Mouse (Mus musculus): Measurements from ENCODE around the gene Ncs1. TPM values are rescaled to one million over a fixed set of nuclear protein-coding genes. Genes with fewer than 3 reads are reported as not detected.

Ncs1 gene
- total and polyA plus RNA-seq, 3 experiments, result 5.9 to 14.1 (median 11.8) TPM

DNA sequence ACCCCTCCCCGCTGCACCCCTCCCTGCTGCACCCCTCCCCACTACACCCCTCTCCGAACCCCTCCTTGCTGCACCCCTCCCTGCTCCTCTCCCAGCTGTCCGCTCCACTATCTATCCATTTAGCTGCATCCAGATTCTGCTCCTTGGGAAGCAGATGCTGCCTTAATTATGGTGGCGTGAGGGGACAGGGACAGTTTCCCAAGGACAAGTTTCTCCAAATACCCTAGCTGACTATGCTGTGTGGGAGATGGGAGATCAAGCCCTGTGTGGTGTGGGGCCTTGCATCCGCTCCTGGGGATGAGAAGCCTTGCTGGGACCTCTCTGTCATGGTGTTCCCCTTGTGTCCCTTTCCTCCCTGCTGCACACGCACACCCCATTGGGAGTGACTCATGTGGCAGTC lies 29.4 kb downstream of the Ncs1 start:
- 86% methylated on average over 6 of the region's 6 CpGs for WGBS
- Histone ChIP-seq H3K79me2 (replicated peaks; ENCODE audit: control insufficient read depth, insufficient read depth, low read length) (no peaks in the 10 kb centered on the region), H3K9ac (ENCODE audit: low read depth, low read length) (no peak overlapping the region), H3K36me3 (ENCODE audit: control insufficient read depth, insufficient read depth, low read length) (no peaks in the 10 kb centered on the region), H3K27ac (no peak overlapping the region), H3K4me3 (no peak overlapping the region), H3K27me3 (ENCODE audit: control insufficient read depth, insufficient read depth, low read length) (no peaks in the 10 kb centered on the region), H3K4me1 (ENCODE audit: control insufficient read depth, insufficient read depth, low read length) (no peaks in the 10 kb centered on the region)
- TF ChIP-seq EP300 (IDR thresholded peaks at IDR 0.05; ENCODE audit: insufficient read depth, low read depth, low read length), result no peak
- no peak for TF ChIP-seq CTCF (IDR thresholded peaks at IDR 0.05)
- no peak for TF ChIP-seq POLR2A (IDR thresholded peaks at IDR 0.05; ENCODE audit: insufficient read depth, low read depth, low read length)
- DNase-seq, result no peak
- intact Hi-C loops (cut with DNase I), result no loop called here

DNA sequence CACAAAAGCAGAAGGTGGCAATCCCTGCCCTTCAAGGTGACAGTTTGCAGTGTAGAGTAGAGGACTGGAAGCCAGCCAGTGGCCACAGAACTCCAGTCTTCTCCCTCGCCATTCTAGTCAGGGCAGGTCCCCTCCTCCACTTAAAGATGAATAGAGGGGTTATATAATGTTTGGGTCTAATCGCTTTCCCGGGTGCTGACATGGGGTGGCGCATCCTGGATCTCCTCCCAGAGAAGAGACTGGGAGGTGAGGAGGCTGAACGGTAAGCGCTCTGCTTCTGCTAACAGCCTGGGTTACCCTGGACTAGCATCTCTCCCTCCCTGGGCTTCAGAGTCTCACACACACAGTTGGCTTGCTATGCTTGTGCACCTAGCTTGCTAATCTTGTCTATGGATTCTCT lies 32.2 kb downstream of the Ncs1 start:
- Histone ChIP-seq H3K9ac (ENCODE audit: low read depth, low read length) (no peak overlapping the region), H3K4me3 (no peak overlapping the region), H3K27me3 (ENCODE audit: control insufficient read depth, insufficient read depth, low read length) (no peaks in the 10 kb centered on the region), H3K79me2 (replicated peaks; ENCODE audit: control insufficient read depth, insufficient read depth, low read length) (no peaks in the 10 kb centered on the region), H3K27ac (no peak overlapping the region), H3K4me1 (ENCODE audit: control insufficient read depth, insufficient read depth, low read length) (no peaks in the 10 kb centered on the region), H3K36me3 (ENCODE audit: control insufficient read depth, insufficient read depth, low read length) (no peaks in the 10 kb centered on the region)
- WGBS, result 56% methylated on average over 6 of the region's 6 CpGs
- no peak for TF ChIP-seq POLR2A (IDR thresholded peaks at IDR 0.05; ENCODE audit: insufficient read depth, low read depth, low read length)
- TF ChIP-seq EP300 (IDR thresholded peaks at IDR 0.05; ENCODE audit: insufficient read depth, low read depth, low read length), result no peak
- TF ChIP-seq CTCF (IDR thresholded peaks at IDR 0.05), result no peak
- no peak for DNase-seq
- intact Hi-C loops (cut with DNase I), result no loop called here

DNA sequence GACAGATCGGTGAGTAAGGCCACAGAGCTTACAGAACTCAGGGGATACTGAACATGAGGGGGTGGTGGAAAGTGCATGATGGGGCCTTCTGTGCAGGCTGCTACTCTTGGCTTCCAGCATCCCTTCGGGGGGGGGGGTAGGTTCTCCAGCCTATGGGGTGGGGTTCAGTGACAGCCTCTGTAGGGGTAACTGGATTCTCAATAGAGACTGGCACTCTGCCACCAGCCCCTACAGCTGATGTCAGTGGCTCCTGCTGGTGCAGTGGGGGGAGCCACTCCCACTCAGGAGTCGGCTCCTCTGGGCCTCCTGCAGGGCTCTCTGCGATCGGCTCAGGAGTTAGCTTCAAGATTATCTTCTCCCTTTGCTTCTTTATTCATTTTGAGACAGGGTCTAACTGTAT lies 32.9 kb downstream of the Ncs1 start:
- H3K4me1 ChIP-seq (ENCODE audit: control insufficient read depth, insufficient read depth, low read length), result no peaks in the 10 kb centered on the region
- H3K79me2 ChIP-seq (replicated peaks; ENCODE audit: control insufficient read depth, insufficient read depth, low read length), result no peaks in the 10 kb centered on the region
- H3K4me3 ChIP-seq, result no peak overlapping the region
- H3K9ac ChIP-seq (ENCODE audit: low read depth, low read length), result no peak overlapping the region
- DNase-seq, result no peak
- intact Hi-C loops (cut with DNase I), result no loop called here
- WGBS, result 66% methylated on average over 5 of the region's 5 CpGs
- TF ChIP-seq EP300 (IDR thresholded peaks at IDR 0.05; ENCODE audit: insufficient read depth, low read depth, low read length) (no peak), CTCF (IDR thresholded peaks at IDR 0.05) (no peak), POLR2A (IDR thresholded peaks at IDR 0.05; ENCODE audit: insufficient read depth, low read depth, low read length) (no peak)
- H3K27me3 ChIP-seq (ENCODE audit: control insufficient read depth, insufficient read depth, low read length), result no peaks in the 10 kb centered on the region
- H3K27ac ChIP-seq, result no peak overlapping the region
- H3K36me3 ChIP-seq (ENCODE audit: control insufficient read depth, insufficient read depth, low read length), result no peaks in the 10 kb centered on the region

DNA sequence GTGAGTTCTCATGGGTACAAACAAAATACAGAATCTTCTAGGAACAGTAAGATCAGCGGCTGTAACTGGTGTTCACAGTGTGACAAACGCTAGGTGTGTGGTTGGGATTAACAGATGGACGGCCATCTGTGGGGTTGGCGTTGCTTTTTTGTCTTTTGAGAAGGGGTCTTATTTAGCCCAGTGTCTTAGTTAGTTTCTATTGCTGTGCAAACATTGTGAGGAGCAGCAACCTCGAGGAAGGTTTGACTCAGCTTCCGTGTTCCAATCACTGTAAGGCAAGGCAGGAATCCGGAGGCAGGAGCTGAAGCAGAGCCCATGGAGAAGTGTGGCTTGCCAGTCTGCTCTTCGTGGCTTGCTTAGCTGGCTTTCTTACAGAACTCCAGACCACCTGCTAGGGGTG lies 35.5 kb downstream of the Ncs1 start:
- intact Hi-C loops (cut with DNase I), result no loop called here
- no peak overlapping the region for H3K9ac ChIP-seq (ENCODE audit: low read depth, low read length)
- H3K36me3 ChIP-seq (ENCODE audit: control insufficient read depth, insufficient read depth, low read length), result no peaks in the 10 kb centered on the region
- DNase-seq, result no peak
- H3K4me3 ChIP-seq, result no peak overlapping the region
- no peaks in the 10 kb centered on the region for H3K27me3 ChIP-seq (ENCODE audit: control insufficient read depth, insufficient read depth, low read length)
- no peaks in the 10 kb centered on the region for H3K79me2 ChIP-seq (replicated peaks; ENCODE audit: control insufficient read depth, insufficient read depth, low read length)
- no peak overlapping the region for H3K27ac ChIP-seq
- 89% methylated on average over 8 of the region's 8 CpGs for WGBS
- no peak for TF ChIP-seq POLR2A (IDR thresholded peaks at IDR 0.05; ENCODE audit: insufficient read depth, low read depth, low read length)
- no peak for TF ChIP-seq EP300 (IDR thresholded peaks at IDR 0.05; ENCODE audit: insufficient read depth, low read depth, low read length)
- TF ChIP-seq CTCF (IDR thresholded peaks at IDR 0.05), result no peak
- H3K4me1 ChIP-seq (ENCODE audit: control insufficient read depth, insufficient read depth, low read length), result no peaks in the 10 kb centered on the region

DNA sequence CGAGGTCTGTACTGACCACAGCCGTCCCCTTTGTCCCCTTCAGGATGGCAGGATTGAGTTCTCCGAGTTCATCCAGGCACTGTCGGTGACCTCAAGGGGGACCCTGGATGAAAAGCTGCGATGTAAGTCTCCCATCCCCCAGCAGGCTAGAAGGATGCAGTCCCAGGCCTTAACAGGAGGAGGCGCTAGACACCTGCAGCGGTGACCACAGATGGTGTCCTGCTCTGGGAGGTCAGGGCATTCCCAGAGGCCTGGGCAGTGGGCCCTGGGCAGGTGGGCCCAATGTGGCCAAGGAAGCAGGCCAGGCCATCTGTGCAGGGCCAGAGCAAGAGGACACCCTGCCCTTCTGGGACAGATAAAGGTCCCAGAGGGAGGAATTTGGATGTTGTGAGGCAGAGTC lies 36.6 kb downstream of the Ncs1 start:
- no peaks in the 10 kb centered on the region for H3K36me3 ChIP-seq (ENCODE audit: control insufficient read depth, insufficient read depth, low read length)
- 54% methylated on average over 7 of the region's 7 CpGs for WGBS
- intact Hi-C loops (cut with DNase I), result no loop called here
- H3K4me3 ChIP-seq, result no peak overlapping the region
- H3K4me1 ChIP-seq (ENCODE audit: control insufficient read depth, insufficient read depth, low read length), result no peaks in the 10 kb centered on the region
- TF ChIP-seq POLR2A (IDR thresholded peaks at IDR 0.05; ENCODE audit: insufficient read depth, low read depth, low read length) (no peak), CTCF (IDR thresholded peaks at IDR 0.05) (peak; percentile 30)
- DNase-seq, result no peak
- H3K79me2 ChIP-seq (replicated peaks; ENCODE audit: control insufficient read depth, insufficient read depth, low read length), result no peaks in the 10 kb centered on the region
- H3K27me3 ChIP-seq (ENCODE audit: control insufficient read depth, insufficient read depth, low read length), result no peaks in the 10 kb centered on the region
- H3K27ac ChIP-seq, result no peak overlapping the region
- H3K9ac ChIP-seq (ENCODE audit: low read depth, low read length), result no peak overlapping the region

DNA sequence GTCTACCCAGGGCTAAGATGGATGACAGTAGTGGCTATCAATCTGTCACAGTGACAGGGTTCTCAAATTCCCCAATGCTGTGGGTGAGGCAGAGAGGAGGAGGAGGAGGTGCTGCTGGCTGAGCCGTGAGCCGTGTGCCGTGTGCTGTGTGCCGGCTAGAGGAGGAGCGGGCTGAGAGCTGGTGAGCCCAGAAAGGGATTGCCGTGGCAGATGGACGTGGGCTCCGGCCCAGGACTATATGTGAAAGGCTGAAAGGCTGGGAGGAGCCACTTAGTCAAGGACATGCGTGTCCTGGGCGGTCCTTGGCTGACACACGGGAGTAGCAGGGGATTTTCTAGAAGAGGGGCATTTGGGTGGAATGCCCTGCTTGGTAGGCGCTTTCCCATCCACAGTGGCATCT lies 37.3 kb downstream of the Ncs1 start:
- intact Hi-C loops (cut with DNase I), result no loop called here

More for the DNA sequence above, 37.3 kb downstream of the Ncs1 start:
- no peak for DNase-seq
- no peak overlapping the region for H3K4me3 ChIP-seq
- no peak overlapping the region for H3K27ac ChIP-seq
- H3K4me1 ChIP-seq (ENCODE audit: control insufficient read depth, insufficient read depth, low read length), result no peaks in the 10 kb centered on the region
- H3K27me3 ChIP-seq (ENCODE audit: control insufficient read depth, insufficient read depth, low read length), result no peaks in the 10 kb centered on the region
- no peaks in the 10 kb centered on the region for H3K36me3 ChIP-seq (ENCODE audit: control insufficient read depth, insufficient read depth, low read length)
- no peak for TF ChIP-seq EP300 (IDR thresholded peaks at IDR 0.05; ENCODE audit: insufficient read depth, low read depth, low read length)
- TF ChIP-seq CTCF (IDR thresholded peaks at IDR 0.05), result no peak
- TF ChIP-seq POLR2A (IDR thresholded peaks at IDR 0.05; ENCODE audit: insufficient read depth, low read depth, low read length), result no peak
- no peaks in the 10 kb centered on the region for H3K79me2 ChIP-seq (replicated peaks; ENCODE audit: control insufficient read depth, insufficient read depth, low read length)
- H3K9ac ChIP-seq (ENCODE audit: low read depth, low read length), result no peak overlapping the region
- WGBS, result 95% methylated on average over 12 of the region's 12 CpGs

Measured in heart, adult 2 months (tissue).